Mouse (Mus musculus) brown adipose tissue, adult 24 weeks (tissue): ENCODE measurements around the gene Csnk1d. TPM values are rescaled to one million over a fixed set of nuclear protein-coding genes. Genes with fewer than 3 reads are reported as not detected.

Experiments used
- H3K27ac ChIP-seq: fragments of 200-500 bp; replicated peaks from 2 replicates; pipeline ENCODE4 v1.5.1; 2012; ENCODE audit warnings: low read depth, mild to moderate bottlenecking, low read length
- H3K4me1 ChIP-seq: fragments of 200-500 bp; 2 replicates; pipeline ENCODE4 v1.6.1; 2012; ENCODE audit warnings: low read length, mixed read lengths; ENCODE audit not compliant: control insufficient read depth, insufficient read depth, insufficient read length
- H3K4me3 ChIP-seq: fragments of 200-500 bp; 2 replicates; pipeline ENCODE4 v1.5.1; 2012; ENCODE audit warnings: low read depth, mild to moderate bottlenecking, low read length, moderate library complexity; ENCODE audit not compliant: insufficient read depth
- polyA plus RNA-seq: library from polyadenylated mRNA; stranded (reverse); fragments of >200 nt; gene quantifications from 2 replicates; pipeline ENCODE4 v1.2.4, GENCODE M21; 2012; ENCODE audit not compliant: missing spikeins, insufficient read depth, insufficient read length

The Csnk1d gene
- polyA plus RNA-seq, 1 experiment: 36.5 TPM

DNA sequence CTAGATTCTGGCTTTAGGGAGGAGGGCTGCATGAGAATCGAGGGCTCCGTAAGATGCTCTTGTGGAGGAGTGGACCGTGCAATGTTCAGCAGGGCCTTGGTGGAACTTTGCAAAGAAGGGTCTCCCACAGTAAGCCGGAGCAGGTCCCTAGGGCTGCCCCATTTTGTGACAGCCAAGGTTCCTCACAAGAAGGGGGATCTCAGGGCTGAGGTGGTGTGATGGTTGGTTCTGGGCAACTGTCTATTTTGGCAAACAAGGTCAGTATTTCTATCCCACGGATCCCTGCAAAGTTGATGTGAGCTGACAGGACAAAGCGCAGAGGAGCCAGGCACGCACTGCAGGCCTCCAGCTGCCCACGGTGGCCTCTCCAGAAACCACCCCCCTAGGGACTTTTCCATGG is 39.9 kb downstream of the Csnk1d start:
- peak overlapping the region; percentile 49 for H3K4me3 ChIP-seq
- H3K4me1 ChIP-seq: peaks cover 10% of the 10 kb centered on the region
- no peak overlapping the region for H3K27ac ChIP-seq

DNA sequence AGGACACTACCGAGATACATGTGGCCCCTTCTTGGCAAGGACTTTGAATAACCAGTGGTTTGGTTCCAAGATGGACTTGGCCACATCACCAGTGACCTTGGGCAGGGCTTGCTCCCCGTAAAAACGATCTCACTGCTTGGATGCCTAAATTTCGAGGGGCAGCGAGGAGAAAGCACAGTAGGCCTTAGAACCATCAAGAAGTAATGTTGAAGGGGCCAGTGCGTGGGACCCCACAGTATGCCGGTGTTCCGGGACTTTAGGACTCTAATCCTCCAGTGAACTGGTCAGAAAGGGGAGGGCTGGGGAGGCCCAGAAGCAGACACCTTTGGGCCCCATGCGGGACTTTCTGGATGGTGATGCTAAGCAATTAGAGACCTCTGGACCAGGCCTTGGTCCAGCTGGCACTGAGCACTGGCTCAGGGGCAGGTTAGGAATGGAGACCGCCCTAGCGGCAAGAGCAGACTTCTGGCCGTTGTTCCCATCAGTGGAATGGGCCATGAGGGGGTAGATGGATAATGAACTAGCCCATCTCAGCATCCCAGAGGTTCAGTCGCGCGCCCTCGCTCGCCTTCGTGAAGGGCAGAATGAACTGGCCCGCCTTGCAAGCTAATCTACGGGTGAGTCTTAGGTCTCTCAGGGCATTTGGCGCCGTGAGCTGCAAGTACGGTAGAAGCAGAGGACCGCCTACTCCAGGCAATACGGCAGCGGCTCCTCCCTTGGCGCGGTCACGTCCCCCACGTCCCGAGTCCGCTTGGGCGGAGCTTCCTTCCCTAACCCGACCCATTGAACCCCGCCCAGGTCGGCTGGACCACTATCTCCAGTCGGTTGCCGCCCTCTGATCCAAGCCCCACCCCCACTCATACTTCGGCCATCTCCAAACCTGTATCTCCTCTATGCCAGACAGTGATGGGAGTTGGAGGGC is 40.6 kb downstream of the Csnk1d start:
- Histone ChIP-seq H3K4me1 (peaks cover 10% of the 10 kb centered on the region), H3K27ac (no peak overlapping the region), H3K4me3 (peak overlapping the region; percentile 50)

DNA sequence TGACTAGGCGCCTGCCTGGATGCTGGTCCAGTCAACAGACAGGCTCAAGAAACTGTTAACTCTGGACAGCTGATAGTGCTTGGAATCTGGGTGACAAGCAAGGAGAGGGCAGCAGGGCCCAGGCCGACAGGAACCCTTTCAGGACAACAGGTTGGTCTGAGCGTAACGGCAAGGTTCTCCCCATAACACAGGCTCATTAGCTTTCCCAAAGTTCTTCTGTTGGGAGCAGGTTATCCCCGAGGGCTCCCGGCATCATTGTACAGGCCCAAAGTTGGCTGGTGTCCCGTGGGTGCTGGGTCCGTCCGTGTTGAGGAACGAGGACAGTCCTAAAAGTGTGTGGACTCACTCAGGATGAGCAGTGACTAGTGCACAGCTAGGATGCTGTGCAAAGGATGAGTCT is 41.3 kb downstream of the Csnk1d start:
- Histone ChIP-seq H3K27ac (no peak overlapping the region), H3K4me3 (no peak overlapping the region; the same call in 1 of the 2 replicates), H3K4me1 (peaks cover 10% of the 10 kb centered on the region)

DNA sequence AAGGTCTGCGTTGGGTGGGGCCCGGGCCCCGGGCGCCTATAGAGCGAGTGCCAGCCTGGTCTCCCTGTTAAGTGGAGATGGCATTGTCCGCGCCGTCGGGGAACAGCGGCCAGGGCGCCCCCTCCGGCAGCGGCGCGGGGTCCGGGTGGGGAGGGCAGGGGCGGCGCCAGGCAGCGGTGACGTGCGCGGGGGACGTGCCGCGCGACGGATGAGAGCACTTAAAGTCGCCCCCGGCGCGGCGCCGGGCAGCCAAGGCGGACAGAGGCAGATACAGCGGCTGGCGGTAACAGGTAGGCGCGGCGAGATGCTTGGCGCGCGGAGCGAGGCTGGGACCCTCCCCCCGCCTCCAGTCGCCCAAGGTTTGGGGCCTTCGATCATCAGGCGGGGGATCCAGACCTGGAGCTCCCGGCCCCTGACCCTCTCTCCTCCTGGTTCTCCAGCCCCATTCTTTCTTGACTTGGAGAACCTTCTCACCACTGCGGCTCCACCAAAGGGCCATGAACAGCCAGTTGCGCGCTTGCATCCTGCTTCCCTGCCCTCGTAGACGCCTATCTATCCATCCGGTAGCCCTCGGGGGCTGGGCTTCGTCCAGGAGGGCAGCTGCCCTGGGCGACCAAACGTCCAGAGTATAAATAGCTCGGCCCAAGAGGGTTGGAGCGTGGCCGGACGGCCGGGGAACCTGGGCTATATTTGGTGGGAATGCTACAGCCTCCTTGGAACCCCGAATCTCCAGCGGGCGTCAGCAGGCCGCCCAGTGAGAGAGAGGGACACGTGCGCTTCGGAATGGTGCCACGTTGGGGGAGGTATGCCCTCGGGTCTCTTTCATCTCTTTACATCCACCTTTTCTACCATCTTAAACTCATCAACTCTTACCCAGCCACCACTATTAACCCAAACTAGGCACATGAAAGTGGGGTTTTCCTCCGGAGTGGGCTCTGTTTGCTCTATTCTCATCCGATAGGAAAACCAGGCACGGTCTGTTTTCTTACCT is 42.0 kb downstream of the Csnk1d start:
- H3K27ac ChIP-seq: no peak overlapping the region
- peaks cover 10% of the 10 kb centered on the region for H3K4me1 ChIP-seq
- H3K4me3 ChIP-seq: peak overlapping the region; percentile 55

DNA sequence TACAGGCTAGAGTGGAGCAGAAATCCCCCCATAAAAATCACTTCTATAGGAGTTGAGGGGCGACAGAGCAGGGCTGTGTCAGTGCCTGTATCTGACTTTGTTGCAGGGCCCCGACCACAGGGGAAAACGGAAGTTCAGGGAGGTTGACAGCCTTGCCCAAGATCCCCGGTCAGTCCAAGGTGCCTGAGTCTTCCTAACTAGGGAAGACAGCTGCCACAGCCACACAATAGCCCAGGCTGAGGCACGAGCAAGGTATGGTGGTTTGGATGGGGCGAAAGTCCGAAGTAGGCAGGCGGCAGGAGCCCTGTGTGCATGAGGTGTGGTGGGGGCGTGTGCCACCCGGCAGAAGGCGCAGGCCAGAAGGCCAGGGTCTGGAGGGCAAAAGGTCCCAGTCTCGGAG is 42.8 kb downstream of the Csnk1d start, which contains the start of gene Slc16a3:
Slc16a3 (plus strand) TSS at position 153 of the 400 bp plus-strand sequence.
- H3K4me1 ChIP-seq: peaks cover 10% of the 10 kb centered on the region
- no peak within 1 kb of the TSS for H3K27ac ChIP-seq
- H3K4me3 ChIP-seq: peak within 1 kb of the TSS; percentile 55

DNA sequence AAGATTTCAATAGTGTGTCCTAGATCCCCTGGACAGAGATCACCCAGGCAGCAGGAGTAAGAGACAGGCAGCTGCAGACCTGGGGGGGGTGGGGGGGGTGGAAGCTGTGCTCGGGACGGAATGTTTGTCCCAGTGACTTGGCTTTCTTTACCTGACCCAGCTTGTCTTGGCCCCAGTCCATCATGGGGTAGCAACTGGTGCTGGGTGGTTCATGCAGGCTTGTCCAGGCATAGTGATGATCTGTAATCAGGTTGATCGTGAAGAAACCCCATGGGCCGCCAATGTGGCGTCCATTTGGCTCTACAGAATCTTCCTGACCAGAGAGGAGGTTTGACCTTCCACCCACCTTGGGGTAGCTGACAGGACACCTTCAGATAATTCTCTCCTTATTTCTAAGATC is 45.2 kb downstream of the Csnk1d start:
- Histone ChIP-seq H3K27ac (no peak overlapping the region), H3K4me3 (no peak overlapping the region)

DNA sequence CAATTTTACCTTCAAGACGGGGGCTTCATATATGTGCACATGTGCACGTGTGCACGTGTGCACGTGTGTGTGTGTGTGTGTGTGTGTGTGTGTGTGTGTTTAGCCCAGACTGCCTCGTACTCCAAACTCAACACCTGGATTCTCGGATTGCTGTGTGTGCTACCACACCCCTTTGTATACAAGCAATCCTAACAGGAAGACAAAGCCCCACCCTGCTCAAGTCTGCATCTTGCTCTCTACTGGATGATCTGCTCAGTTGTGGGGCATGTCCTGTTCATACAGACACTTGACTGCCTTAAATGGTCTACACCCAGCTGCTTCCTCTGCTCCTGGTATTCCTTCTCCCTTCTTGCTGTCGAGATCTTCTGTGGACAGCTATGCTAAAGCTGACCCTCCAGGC is 45.9 kb downstream of the Csnk1d start:
- Histone ChIP-seq H3K27ac (no peak overlapping the region), H3K4me1 (peaks cover 3% of the 10 kb centered on the region), H3K4me3 (no peak overlapping the region)

More for the DNA sequence above, 45.2 kb downstream of the Csnk1d start:
- H3K4me1 ChIP-seq: peaks cover 8% of the 10 kb centered on the region

DNA sequence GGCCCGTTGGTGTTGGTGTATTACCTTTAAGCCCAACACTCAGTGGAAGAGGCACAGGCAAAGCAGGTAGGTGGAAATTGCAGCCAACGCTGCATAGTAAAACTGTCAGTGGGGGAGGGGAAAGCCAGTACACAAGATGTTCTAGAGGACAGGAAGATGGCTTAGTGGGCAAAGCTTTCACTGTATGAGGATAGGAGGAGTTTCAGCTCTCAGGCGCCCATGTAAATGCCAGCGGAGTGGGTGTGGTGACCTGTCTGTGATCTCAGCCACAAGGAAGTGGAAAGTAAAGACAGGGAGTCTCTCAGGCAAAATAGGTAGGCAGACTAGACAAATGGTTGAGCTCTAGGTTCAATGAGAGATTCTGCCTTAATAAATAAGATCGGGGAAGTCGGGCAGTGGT is 50.2 kb downstream of the Csnk1d start:
- Histone ChIP-seq H3K4me3 (no peak overlapping the region), H3K4me1 (no peaks in the 10 kb centered on the region), H3K27ac (no peak overlapping the region)

DNA sequence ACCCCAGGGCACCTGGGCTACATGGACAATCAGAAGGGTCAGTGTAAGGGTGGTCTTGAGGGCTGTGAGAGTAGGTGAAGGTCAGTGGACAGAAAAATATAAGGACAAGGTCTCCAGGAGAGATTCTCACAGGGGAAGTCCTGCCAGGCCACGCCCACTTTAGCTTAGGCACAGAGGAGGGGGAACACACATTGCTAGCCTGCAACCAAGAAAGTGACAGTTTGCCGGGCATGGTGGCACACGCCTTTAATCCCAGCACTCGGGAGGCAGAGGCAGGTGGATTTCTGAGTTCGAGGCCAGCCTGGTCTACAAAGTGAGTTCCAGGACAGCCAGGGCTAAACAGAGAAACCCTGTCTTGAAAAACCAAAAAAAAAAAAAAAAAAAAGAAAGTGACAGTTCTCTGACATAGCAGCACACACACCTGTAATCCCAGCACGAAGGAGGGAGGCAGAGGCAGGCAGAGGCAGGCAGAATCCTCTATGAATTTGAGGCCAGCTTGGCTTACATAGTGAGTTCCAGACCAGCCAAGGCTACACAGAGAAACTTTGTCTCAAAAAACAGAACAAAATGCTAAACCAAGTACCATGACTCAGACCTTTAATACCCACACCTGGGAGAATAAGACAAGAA is 51.3 kb downstream of the Csnk1d start:
- Histone ChIP-seq H3K27ac (no peak overlapping the region), H3K4me1 (no peaks in the 10 kb centered on the region), H3K4me3 (no peak overlapping the region)

DNA sequence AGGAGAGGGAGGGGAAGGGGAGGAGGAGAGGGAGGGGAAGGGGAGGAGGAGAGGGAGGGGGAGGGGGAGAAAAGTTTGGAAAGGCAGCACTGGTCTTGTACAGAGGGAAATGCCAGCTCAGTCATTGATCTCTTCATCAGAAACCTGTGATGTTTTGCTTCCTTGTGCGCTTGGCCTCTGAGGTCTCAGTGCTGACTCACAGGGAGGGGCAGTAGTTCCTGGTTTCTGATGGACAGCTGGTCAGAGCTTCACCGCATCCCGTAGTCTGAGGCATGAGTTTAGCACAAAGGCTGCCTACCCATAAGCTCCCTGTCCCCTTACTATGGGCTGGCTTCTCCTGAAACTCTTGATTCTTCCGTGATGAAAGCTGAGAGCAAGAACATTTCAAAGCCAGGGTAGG is 52.3 kb downstream of the Csnk1d start:
- Histone ChIP-seq H3K4me3 (no peak overlapping the region), H3K4me1 (no peaks in the 10 kb centered on the region), H3K27ac (no peak overlapping the region)

DNA sequence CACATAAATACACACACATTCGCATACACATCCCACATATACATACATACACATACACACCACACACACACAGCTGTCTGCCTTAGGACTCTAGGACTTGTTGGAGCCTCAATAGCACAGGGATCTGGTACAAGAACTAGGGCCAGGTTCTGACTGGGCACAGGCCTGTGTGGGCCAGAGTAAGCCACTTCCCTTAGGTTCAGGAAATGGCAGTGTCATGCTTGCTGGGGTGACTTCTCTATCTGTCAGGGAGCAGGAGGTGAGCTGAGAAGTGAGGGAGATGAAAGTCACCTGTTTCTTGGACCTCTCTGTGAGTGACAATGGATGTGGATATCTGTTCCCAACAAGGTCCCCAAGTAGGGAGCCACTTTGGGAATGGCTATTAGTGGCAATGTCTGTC is 53.2 kb downstream of the Csnk1d start:
- peaks cover 2% of the 10 kb centered on the region; the same call in 1 of the 2 replicates for H3K4me1 ChIP-seq
- H3K4me3 ChIP-seq: no peak overlapping the region
- no peak overlapping the region for H3K27ac ChIP-seq

DNA sequence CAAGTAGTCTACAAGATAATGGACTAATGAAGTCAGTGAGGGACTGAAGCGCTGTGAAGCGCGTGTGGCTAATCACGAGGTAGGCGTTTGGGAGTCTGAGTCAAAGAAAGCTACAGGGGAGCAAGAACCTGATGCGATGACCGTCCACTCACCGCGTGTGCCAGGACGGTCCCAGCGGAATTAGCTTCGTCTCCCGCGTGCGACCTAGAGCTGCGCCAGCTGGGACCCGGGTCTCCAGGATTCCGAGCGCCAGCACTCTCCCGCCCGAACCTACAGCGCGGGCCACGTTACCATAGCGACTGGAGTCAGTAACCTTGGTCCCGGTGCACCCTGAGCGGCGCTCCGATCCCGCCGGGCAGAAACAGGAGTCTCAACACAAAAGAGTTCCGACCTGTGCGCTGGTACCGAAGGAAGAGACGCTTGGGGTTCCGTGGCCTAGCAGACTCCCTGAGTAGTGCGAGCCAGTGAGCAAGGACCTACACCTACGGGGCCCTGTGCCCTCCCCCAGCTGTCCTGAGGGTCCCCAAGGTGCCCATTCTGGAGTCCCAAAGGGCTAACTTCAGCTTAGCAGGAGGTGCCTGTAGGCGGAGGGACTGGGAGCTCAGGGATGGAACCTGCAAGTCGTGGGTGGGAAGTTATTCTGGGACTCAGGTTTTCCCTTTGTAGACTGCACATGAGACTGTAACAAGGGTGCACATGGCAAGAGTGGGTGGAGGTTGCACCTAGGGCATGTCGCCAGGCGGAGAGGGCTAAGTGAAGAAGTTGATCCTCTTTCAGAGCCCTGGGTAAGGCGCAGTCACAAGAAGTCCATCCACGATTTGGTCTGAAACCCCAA is 58.3 kb downstream of the Csnk1d start, which contains the start of gene Ccdc57:
Ccdc57 (minus strand) TSS at position 309 of the 835 bp plus-strand sequence.
- H3K27ac ChIP-seq: no peak within 1 kb of the TSS

DNA sequence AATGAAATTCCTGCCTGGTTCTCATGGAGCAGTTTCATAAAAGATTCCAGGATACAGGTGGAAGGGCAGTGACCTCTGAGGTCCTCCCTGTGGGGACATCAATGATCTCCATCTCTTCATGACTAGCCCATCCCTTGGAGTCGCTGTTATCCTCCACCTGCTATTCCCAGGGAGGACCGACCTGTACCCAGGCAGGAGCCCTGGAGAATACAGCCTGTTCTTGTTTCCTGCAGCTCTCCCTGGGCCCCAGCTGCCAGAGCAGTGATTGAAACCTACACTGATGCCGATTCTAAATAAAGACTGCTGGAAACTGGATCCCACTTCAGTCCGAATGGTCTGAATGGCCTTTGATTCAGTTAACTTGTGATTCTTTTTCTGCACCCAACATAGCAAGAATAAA is 59.7 kb downstream of the Csnk1d start:
- Histone ChIP-seq H3K27ac (no peak overlapping the region), H3K4me3 (no peak overlapping the region), H3K4me1 (peaks cover 6% of the 10 kb centered on the region; the same call in 1 of the 2 replicates)

More for the DNA sequence above, 58.3 kb downstream of the Csnk1d start, which contains the start of gene Ccdc57:
- H3K4me3 ChIP-seq: peak within 1 kb of the TSS; percentile 88
- peaks cover 6% of the 10 kb centered on the region; the same call in 1 of the 2 replicates for H3K4me1 ChIP-seq

DNA sequence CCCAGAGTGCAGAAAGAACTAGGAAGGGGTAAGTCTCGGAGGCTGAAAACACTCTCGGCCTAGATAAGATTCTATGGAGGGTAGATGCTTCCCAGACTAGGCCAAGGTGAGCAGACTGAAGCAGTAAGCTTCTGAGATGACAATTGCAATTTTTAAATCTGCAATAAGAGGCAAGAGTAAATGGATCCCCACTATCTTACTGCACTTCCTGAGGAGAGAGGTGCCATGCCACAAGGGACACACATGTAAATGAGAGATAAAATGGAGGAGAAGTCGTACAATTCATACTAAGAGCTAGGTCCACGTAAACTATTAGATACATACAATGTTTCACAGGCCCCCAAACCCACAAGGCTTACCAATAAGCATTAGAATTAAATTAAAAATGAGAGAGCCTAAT is 62.7 kb downstream of the Csnk1d start:
- no peak overlapping the region for H3K27ac ChIP-seq
- H3K4me1 ChIP-seq: peaks cover 6% of the 10 kb centered on the region; the same call in 1 of the 2 replicates
- no peak overlapping the region for H3K4me3 ChIP-seq
